Mouse (Mus musculus) heart, adult 8-10 months (tissue): Measurements from ENCODE around the gene Plpp1. TPM values are rescaled to one million over a fixed set of nuclear protein-coding genes. Genes with fewer than 3 reads are reported as not detected.

Experiments used
- DNase-seq: peaks from one replicate; pipeline ENCODE4 v3.0.0; 2022; ENCODE audit warnings: low spot score
- total RNA-seq, 4 experiments: library from RNA; stranded (reverse); gene quantifications; 2 replicates each; pipeline ENCODE4 v1.2.4; 2022

The Plpp1 gene
- total RNA-seq, 4 experiments from 2014 or later, result 36.4 to 44.4 (median 39.3) TPM

- no peak for DNase-seq
Observed at GRCm38 (mm10) chr13:112811708-112812403, 11.3 kb downstream of the Plpp1 start.

GRCm38 (mm10) chr13:112815996-112816395 is 15.4 kb downstream of the Plpp1 start:
- DNase-seq, result no peak

- DNase-seq, result no peak
Observed at GRCm38 (mm10) chr13:112818125-112818524, 17.5 kb downstream of the Plpp1 start.

DNA sequence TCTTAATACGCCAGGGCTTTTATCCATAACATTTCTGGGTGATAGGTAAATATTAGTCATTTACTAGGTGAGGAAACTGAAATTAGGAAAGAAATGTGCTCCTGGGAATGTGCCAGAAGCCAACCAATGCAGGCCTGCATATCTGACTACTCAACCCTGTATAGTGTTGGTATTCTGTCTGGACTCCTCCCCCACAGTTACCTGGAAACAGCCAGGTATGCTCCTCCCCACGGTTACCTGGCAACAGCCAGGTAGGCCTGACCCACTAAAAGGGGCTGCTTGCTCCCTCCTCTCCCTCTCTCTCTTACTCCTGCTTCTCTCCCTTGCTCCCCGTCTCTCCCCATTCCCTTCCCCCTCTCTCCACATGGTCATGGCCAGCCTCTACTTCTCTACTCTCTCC is 21.8 kb downstream of the Plpp1 start:
- DNase-seq, result no peak

DNA sequence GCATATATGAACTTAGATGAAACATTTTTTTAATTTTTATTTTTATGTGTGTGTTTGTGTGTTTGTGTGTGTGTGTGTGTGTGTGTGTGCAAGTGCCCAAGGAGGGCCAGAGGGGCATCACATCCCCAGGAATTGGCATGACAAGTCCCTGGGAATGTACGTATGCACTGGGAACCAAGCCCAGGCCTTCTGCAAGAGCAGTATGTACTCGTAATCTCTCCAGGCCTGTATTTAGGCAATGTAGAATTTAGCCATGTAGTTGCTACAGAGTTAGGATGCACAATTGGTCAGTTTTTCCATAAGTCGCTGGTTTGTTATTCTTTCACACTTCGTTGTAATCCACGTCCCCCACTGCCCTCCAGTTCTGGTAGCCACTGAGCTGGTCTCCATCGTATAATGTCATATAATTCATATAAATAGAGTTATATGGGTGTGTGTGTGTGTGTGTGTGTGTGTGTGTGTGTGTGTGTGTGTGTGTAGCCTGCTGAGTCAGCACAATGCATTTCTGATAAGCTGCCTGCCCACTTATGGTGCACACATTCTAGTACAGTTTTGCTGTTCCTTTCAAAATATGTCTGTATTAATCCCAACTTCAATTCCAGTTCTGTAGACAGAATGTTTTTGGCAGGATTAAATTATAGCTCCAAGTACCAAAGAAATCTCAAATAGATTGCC is 22.8 kb downstream of the Plpp1 start:
- no peak for DNase-seq

- no peak for DNase-seq
Observed at GRCm38 (mm10) chr13:112823911-112824648, 23.5 kb downstream of the Plpp1 start.

- no peak for DNase-seq
Observed at GRCm38 (mm10) chr13:112825479-112825878, 24.9 kb downstream of the Plpp1 start.

- DNase-seq, result no peak
Observed at GRCm38 (mm10) chr13:112829619-112830018, 29.0 kb downstream of the Plpp1 start.

- no peak for DNase-seq
Observed at GRCm38 (mm10) chr13:112832589-112832988, 32.0 kb downstream of the Plpp1 start.

DNA sequence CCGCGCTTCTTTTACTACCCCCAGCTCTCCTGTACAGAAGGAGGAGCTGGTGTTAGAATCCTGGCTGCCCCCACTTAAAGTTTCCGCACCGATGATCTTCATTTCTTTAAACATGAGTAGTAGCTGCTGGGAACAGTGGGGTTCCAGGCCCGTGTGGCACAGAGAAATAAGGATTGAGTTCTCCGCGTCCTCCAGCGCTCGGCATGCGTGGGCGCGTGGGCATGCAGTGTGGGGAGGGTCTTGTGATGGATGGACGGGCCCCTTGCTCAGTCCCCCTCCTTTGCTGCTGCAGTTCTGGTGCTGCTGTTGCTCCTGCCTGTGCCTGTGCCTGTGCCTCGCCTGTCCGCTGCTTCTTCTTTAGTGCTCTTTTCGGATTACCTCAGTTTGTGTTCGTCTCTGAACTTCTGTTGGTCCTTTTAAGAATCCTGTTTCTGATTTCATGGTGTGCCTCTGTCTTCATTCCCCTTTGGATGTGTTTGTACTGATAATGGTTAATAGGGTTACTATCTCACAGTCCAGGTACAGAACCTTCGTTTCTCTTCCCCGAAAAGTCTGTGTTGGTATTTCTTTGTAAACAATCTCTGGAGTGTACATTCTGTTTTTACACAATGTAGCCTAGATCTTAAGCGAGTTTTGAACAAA is 32.8 kb downstream of the Plpp1 start:
- no peak for DNase-seq

DNA sequence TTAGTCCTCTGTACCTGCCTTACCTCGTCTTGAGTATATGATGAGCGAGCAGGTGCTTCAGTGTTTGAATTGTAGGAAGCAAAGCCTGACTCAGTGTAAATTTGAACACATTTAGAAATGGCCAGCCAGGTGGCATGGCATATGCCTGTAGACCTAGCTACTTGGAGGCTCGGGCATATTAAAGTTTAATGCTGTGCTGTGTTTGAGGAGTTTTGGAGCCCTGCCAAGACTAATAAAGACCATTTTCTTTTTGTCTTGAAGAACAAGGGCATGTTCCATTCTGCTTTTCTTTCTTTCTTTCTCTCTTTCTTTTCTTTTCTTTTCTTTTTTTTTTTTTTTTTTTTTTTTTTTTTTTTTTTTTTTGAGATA is 33.3 kb downstream of the Plpp1 start:
- no peak for DNase-seq

- DNase-seq, result no peak
Observed at GRCm38 (mm10) chr13:112835113-112835512, 34.5 kb downstream of the Plpp1 start.

GRCm38 (mm10) chr13:112836951-112837350 is 36.4 kb downstream of the Plpp1 start:
- no peak for DNase-seq

GRCm38 (mm10) chr13:112837621-112838155 is 37.1 kb downstream of the Plpp1 start:
- DNase-seq, result no peak

DNA sequence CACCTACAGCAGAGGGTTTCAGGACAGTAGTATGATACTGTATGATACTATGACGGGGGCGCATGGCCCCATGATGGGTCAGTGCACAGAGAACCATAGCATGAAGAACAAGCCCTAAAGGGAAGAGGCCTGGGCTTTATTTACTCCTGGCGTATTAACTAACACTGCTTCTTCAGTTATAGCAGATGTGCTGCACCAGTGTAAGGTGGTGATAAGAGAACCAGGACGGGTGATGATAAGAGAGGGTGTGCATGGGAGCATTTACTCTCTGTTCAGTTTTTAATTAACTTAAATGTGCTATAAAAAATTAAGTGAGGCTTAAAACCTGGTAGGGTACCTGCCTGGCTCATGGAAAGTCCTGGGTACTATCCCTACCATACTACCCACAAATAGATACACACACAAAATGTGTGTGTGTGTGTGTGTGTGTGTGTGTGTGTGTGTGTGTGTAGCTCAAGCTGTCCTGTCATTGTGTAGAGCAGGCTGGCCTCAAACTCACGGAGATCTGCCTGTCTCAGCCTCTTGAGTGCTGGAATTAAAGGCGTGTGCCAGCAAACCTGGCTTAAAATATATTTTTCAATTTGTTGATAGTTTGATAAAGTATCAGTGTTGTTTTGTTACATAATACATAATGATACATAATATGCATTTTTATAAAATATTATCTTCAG is 38.1 kb downstream of the Plpp1 start:
- DNase-seq, result no peak

DNA sequence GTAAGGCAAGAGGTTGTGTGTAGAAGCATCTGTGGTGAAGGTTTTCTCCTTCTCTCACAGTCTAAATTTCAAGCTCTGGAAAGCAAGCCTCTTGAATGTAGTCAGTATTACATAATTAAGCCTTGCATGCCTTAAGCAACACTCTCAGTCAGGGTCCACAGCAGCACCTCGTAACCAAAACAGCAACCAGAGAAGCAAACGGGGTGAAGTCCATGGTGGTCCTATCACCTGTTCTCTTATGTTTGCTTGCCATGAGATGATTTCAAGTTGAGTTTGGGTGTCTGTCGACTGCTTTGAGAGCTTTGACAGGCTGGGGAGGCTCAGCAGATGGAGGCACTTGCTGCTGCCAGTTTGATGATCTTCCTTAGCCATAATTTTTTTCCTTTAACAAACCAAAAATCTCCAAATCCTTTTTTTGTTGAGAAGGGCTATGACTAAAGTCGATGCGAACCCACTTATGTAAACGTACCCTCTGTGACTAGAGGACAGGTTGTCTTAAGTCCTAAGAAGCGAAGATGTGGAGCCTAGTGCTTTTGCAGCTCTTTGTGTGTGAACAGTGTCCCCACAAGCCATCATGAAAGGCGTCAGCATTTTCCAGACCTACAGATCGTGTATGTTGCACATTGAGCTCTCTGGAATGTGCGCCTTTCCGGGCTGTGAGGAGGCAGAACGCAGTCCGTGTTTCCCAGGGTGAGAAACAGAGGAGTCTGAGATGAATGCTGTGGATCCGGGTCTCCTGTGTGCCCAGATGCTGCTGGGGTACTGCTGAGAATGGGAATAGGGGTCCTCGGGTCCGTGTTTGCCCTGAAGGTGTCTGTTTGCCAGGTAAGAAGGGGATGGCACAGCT is 39.9 kb downstream of the Plpp1 start:
- no peak for DNase-seq

DNA sequence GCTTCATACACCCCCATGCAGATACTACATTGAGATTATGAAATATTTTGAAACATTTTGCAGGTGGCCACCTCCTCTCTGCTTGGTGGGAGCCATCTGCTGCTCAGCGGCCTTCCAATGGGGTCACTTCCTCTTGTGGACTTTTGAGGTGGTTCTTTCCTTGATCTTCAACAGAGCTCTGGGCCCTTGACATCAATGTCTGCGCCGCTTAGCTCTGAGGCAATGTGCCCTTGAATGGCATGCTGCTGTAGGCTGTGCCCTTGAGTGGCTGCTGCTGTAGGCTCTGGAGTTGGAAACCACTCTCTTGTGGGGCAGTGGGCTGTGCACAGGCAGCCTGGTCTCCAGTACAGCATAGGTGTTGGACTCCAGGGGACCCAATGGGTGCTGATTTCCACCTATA is 45.3 kb downstream of the Plpp1 start:
- no peak for DNase-seq

- DNase-seq, result no peak
Observed at GRCm38 (mm10) chr13:112853710-112854316, 53.2 kb downstream of the Plpp1 start.

DNA sequence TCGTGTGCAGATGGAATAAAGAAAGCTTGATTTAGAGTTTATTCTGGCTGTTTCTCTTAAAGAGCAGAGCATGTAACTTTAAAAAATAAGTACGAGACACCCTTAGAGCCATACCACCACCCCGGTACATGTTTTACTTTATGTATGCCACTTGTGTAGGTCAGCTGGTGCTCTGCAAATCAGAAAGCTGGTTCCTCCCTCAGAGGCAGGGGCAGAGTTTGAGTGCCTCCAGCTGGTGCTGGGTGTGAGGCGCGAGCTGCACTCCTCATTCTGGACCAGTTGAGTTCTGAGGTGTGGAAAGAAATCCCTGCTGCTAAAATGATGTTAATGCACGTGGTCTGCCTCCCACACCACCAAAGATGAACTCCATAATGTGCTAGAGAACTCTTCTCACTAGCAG is 53.8 kb downstream of the Plpp1 start:
- DNase-seq, result no peak

GRCm38 (mm10) chr13:112857921-112858320 is 57.3 kb downstream of the Plpp1 start:
- no peak for DNase-seq
